Mouse (Mus musculus): ENCODE data around the gene Eif3b.
A peak's percentile ranks its signal among the peaks of the same experiment; 100 is the strongest.
"Not testable (repeated sequence)": the region's sequence is repeated elsewhere in the genome, so short reads cannot be mapped to it uniquely, and the experiment has no call there.

Eif3b gene

DNA sequence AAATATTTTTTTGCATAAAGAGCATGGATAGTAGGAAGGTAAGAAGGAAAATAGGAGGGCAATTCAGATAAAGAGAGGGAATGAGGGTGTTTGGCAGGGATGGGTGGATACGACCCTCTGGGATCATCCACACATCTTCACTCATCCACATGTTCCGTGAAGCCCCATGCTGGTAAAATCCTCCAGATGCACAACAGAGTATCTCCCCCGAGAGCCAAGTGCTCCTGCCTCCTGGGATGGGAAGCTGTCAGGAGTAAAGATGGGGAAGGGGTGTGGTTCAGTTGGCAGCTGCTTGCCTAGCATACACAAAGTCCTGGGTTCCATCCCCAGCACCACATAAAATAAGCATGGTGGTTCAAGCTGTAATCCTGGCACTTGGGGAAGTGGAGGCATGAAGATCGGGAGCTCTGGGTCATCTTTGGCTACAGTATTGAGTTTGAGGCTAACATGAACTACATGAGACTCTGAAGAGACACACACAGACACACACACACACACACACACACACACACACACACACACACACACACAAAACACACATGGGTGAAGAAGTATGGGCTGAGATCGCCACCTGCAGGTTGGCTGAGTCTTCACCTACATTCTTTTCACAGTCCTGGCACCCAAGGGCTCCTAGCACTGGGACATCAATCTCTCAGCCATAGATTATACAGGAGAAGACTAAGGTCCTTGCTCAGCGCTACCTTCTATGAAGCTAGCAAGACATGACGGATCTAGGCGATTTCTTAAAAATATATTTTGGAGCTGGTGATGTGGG is 22.8 kb upstream of the Eif3b start:
- DNase-seq (ENCODE audit: low read depth, low spot score), result no peak

DNA sequence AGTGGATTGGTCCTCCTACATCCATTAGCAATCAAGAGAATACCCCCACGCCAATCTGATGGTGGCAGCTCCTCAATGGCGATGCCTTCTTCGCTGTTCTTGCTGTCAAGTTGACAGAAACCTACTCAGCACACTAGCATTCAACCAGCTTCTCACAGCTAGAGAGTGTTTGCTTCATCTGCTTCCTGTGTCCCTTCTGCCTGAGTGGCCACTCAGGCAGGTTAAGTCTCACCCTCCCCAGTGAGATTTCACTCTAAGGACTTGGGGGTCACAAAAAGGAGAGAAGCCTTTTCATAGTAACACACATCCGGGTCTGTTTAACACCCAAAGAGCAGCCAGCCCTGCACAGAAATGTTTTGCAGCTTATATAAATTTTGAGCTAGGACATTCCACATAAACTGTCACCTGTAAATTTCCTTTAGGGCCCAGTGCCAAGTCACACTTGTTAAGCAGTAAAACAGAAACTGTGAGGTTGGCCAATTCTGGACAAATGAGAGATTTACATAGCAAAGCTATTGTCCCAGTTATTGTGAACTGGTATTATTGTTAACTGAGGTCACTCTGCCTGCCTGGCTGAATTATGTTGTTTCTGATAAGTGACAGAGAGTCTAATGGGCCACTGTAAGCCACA is 16.4 kb upstream of the Eif3b start:
- no peak for DNase-seq (ENCODE audit: low read depth, low spot score)

DNA sequence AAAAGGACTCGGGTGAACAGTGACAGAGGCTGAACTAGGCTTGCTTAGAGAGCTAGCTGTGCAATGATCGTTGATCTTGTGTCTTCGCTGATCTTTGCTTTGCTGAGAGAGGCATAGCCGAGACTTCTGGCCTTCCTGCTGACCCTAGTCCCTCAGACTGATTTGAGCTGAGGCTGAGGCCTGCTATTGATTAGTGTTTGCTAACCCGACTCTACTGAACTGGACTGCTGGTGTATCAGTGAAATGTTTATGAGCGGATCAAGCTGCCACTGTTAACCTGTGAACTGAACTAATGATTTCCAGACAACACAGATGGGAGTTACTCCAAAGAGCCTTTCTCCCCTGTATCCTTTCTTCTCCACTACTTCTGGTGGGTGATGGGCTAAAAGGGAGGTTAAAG is 14.0 kb upstream of the Eif3b start:
- DNase-seq (ENCODE audit: low read depth, low spot score), result peak; percentile 73

DNA sequence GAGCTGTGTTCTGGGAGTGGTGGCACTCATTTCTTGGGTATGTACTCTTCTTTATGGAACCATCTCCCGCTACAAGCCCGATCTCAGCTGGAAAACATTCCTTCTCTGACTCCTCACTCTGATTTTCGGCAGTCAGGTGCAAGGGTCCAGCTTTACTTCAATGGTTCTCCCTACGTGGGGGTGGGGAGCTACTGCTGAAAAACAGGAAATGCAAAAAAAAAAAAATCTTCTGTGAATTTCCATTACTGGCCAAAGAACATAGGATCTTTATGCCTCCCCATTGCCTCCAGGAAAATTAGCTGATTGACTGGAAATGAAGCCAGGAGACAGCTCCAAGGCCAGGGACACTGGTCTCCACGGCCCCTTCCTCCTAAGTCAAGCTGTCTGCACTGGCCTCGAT is 12.5 kb upstream of the Eif3b start:
- DNase-seq (ENCODE audit: low read depth, low spot score), result no peak

DNA sequence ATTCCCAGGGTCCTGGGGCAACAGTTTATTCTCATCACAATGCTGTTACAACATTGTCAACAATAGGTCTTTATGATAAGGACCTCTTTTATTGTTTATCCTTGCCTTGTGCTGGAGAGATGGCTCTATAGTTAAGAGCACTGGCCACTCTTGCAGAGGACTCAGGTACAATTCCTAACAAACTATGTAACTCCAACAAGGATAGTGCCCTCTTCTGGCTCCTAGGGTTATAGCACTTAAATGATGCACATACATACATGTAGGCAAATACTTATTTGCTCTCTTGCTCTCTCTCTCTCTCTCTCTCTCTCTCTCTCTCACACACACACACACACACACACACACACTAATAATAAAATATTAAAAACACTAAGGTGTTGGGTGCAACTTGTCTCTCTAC is 10.3 kb upstream of the Eif3b start:
- no peak for DNase-seq (ENCODE audit: low read depth, low spot score)

DNA sequence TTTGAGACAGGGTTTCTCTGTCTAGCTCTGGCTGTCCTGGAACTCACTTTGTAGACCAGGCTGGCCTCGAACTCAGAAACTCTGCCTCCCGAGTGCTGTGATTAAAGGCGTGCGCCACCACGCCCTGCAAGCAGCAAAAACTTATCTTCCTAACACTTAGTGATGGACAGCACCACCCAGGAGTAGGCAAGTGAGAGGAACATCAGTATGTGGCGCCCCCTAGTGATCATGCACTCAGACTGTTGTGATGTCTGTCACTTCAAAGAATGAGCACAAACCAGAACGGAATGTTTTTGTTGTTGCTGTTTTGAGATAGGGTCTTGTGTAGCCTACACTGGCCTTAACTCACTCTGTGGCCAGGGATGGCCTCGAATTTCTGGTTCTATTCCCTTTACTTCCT is 7.8 kb upstream of the Eif3b start:
- peak; percentile 63 for DNase-seq (ENCODE audit: low read depth, low spot score)

DNA sequence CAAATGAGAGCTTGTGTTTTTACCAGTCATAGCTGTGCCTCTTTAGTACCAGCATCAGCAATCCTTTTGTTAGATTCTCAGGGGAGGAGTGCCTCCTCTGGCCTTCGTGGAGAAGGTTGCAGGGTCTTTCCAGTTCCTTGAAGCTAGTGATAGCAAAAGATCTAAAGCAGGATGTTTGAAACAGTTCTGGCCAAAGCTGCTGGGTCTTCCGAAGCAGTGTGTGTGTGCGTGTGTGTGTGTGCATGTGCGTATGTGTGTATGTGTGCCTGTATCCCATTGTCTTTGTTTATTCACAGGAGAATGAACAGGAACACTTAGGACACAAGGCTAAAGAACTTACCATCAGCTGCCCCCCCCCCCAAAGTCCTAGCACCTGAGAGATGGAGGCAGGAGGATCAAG is 4.5 kb upstream of the Eif3b start:
- DNase-seq (ENCODE audit: low read depth, low spot score), result no peak

DNA sequence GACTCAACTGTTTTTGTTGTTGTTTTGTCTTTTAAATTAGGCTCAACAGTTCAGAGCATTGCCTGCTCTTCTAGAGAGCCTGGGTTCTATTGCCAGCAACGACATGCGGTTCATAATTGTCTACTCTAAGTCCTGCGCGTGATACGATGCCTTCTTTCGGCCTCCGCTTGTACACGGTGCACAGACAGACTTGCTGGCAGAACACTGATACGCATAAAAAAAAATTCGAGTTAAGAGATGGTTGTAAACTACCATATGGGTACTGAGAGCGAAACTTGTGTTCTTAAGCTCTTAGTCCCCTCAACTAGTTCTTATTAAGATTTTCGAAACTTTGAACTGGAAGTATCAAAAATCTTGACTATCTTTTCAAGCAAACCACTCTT is 1.0 kb upstream of the Eif3b start:
- no peak for DNase-seq (ENCODE audit: low read depth, low spot score)

DNA sequence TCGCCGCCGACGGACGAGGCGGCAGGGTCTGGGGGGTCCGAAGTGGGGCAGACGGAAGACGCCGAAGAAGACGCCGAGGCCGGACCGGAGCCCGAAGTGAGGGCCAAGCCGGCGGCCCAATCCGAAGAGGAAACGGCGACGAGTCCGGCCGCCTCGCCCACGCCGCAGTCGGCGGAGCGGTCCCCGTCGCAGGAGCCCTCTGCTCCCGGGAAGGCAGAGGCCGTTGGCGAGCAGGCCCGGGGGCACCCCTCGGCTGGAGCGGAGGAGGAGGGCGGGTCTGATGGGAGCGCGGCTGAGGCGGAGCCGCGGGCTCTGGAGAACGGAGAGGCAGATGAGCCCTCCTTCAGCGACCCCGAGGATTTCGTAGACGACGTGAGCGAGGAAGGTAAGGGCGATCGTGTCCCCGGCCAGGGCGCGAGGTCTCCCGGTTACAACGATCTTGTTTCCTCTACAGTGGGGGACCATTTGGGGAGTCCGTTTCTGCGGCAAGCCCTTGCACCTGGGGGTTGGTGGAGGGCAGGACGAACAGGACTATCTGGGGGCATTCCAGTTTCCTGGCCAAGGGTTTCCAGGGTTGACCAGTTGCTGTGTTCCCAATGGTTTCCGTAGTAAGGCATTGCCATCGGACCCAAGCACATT is 433 bp downstream of the Eif3b start:
- DNase-seq (ENCODE audit: low read depth, low spot score), result no peak

DNA sequence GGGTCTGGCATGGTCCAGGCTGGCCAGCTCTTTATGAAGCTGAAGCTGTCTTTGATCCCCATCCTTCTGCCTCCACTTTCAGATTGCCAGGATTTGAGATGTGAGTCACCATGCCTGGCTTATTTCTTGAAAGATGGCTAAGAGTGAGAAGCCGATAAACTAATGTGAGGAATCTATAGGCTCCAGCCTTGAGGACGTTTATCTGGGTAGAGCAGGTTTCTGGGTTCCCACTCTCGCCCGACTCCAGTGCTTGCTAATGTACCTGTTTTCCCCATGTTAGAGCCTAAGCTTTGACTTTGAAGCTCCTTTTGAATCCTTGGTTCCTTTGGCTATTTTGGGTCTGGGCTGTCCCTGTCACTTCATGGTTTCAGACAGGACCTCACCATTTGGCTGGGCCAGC is 1.5 kb downstream of the Eif3b start:
- no peak for DNase-seq (ENCODE audit: low read depth, low spot score)

DNA sequence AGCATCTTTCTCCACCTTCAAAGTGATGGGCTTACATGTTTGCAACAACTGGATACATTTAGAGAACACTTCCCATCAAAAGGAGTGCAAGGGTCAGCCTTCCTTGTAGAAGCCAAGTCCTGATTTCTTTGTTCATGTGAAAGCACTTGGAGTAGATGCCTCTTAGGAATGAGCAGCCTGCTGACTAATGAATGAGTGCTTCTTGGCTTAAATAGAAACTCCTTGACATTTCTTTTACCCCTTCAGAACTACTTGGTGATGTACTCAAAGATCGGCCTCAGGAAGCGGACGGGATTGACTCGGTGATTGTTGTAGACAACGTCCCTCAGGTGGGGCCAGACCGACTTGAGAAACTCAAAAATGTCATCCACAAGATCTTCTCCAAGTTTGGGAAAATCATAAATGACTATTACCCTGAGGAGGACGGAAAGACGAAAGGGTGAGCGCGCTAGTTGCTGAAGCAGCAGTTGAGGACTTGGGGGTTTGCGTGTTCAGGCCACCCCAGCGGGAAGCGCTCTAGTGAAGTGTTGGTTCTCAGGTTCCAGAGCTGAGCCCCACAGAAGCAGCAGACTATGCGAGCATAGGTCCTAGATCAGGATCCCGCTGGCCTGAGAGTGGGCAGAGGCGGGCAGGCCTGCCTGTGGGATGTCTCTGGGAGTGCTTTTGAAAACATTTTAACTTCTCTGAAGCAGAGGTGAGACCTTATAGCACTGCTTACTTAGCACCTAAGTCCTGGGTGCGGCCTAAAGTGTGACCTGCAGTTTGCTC is 6.1 kb downstream of the Eif3b start:
- no peak for DNase-seq (ENCODE audit: low read depth, low spot score)

DNA sequence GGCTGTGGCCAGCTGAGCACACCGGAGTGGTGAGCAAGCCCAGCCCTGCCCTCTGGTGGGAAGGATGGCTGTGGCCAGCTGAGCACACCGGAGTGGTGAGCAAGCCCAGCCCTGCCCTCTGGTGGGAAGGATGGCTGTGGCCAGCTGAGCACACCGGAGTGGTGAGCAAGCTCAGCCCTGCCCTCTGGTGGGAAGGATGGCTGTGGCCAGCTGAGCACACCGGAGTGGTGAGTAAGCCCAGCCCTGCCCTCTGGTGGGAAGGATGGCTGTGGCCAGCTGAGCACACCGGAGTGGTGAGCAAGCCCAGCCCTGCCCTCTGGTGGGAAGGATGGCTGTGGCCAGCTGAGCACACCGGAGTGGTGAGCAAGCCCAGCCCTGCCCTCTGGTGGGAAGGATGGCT is 20.0 kb downstream of the Eif3b start:
- DNase-seq (ENCODE audit: low read depth, low spot score), result not testable (repeated sequence)

DNA sequence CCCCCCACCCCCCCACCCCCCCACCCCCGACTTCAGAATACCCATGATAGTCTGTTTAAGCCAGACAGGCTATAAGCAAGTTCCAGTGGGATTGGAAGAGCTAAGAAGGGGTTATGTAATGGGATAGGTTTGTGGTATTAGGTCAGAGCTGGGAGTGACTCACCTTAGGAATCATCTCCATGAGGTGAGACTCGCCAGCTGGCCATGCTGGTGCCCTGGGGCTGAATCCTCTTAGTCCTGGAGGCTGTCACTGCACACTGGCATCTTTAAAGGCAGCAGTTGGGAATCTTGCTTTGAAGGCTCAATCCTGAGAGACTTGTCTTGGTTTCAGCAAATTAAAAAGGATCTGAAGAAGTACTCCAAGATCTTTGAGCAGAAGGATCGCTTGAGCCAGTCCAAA is 22.3 kb downstream of the Eif3b start:
- DNase-seq (ENCODE audit: low read depth, low spot score), result no peak

DNA sequence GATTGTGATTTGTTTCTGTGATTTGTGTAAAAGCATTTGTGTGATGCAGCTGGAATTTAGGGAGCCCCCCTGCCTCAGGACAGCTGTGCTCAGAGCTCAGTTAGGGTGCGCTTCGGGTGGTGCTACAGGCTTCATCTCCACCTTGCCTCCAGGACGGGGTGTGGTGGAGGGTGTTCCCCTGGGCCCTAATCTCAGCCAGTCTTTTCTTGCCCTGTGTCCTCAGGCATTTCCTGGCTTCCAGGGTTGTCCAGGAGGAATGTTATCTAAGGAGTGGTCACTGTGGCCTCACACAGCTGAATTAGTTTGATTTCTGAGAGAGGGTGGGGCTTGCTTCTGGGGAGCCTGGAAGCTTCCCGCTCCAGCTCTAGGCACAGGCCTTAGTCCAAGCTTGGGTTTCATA is 24.9 kb downstream of the Eif3b start:
- DNase-seq (ENCODE audit: low read depth, low spot score), result no peak

DNA sequence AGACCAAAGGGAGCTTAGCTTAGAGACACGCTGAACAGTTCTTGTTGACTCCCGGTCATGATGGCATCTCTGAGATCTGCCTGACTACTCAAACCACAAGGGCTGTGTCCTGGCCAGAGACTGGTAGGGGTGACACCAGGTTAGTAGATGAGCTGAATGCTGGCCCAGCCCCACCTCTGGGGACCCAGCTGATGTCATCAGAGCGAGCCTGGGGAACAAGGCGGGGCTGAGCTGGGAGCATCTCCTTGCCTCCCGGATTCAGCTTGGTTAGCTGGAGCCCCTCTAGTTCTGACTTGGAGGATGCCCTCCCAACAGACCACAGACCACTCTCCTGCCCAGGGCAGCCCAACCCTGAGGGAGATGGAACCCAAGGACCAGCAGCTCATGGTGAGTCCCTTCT is 26.2 kb downstream of the Eif3b start, which contains the start of gene Gm4869:
TSS of gene Gm4869 (plus strand) at position 301 of the 400 bp plus-strand sequence.
- no peak for DNase-seq (ENCODE audit: low read depth, low spot score)

DNA sequence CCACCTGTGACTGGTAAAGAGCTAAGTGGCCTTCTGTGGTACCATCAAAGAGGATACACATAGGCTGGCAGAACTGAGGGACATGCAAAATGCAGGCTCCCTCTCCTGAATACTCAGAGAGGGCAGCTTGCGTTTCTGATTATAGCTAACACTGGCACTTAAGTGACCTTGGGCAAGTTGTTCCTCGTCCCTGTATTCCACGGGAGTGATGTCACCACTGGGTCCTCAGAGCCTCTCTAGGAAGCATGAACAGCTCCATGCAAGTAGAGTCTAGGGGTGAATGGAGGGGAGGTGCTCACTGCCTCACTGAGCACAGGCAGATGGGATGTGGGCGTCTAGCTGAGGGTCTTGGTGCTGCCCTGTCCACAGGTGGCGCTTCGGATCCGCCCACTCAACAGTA is 26.9 kb downstream of the Eif3b start:
- DNase-seq (ENCODE audit: low read depth, low spot score), result no peak

DNA sequence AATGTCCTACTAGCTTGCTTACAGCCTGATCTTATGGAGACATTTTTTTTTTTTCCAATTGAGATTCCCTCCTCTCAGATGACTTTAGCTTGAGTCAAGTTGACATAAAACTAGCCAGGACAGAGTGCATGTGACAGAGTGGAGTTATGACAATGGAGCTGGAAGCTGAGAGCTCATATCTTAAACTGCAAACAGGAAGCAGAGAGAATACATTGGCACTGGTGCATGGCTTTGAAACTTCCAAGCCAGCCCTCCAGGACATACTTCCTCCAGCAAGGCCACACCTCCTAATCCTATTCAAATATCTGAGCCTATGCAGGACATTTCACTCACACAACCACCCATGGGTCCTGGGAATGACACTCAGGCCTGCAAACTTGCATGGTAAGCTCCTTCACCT is 35.4 kb downstream of the Eif3b start:
- no peak for DNase-seq (ENCODE audit: low read depth, low spot score)

DNA sequence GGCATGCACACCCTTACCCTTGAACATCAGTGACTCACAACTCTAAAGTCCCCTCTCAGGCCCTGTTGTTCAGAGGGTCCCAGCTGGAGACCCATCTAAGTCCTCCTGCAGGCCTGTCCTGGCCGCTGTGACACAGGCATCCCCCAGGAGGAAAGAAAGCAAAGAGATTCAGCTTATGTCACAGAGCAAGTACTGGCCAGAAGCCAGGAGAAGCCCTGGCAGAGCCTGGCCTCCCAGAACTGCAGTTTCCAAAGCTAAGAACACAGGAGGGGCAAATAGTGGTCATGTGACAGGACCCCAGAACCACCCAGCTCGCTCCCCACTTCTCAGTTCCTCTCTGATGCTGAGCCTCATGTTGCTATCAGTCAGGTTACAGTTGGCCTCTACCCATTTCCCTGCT is 36.3 kb downstream of the Eif3b start:
- no peak for DNase-seq (ENCODE audit: low read depth, low spot score)

DNA sequence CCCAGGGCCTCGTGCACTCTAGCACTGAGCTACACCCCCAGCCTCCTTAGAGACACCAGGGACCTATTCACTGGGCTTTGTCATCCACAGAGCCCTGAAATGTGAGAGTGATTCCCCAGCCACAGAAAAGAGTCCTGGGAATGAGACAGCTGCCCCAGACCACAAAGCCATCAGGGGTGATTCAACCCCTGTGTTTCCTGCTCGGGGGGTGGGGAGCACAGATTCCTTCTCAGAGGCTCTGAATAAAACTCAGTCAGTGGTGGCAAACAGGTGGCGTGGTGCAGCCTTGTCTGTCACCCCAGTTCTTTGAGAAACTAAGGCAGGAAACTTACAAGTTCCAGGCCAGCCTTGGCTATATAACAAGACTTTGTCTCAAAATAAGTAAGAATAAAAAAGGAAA is 42.3 kb downstream of the Eif3b start:
- DNase-seq (ENCODE audit: low read depth, low spot score), result no peak

DNA sequence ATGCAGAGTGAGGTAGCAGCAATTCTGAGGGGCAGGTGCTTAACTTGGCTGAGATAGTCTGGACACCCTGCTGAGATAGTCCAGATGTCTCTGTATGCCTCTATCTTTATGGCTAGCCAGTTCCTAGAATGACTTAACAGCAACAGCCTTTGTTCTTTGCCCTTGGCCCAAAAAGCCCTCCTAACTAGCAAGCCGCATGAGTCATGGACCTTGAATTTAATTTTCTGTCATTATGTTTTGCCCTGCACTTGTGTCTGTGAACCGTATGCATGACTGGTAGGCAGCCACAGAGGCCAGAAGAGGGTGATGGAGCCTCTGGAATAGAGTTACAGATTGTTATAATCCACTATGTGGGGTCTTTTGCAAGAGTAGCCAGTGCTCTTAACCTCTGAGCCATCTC is 44.0 kb downstream of the Eif3b start:
- not testable (repeated sequence) for DNase-seq (ENCODE audit: low read depth, low spot score)

DNA sequence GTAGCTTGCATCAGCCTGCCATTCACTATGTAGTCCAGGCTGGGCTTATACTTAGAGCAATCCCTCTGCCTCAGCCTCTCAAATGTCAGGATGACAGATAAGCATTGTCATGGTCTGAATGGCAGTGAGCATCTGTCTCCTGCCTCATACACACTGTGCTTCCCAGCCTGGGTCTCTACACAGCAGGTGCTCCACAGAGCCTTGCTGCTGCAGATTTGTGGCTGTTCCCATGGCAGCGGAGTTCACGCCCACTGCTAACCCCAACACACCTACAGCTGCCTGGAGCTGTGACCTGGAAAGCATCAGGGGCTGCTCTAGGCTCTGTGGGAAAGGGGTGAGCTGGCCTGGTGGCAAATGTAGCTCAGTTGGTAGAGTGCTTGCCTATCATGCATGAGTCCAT is 45.8 kb downstream of the Eif3b start:
- DNase-seq (ENCODE audit: low read depth, low spot score), result no peak

DNA sequence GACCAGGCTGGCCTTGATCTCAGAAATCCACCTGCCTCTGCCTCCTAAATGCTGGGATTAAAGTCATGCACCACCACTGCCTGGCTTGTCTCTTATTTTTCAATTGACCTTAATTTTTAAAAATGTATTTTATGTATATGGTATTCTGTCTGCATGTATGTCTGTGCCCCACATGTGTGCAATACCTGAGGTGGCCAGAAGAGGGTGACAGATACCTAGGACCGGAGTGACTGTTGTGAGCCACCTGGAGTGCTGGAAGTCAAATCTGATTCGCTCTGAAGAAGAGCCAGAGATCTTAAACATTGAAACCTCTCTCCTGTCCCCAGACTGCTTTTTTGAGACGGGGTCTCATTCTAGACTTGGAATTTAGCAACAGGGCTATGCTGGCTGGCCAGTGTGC is 53.2 kb downstream of the Eif3b start:
- no peak for DNase-seq (ENCODE audit: low read depth, low spot score)
